ENCODE assay signal across 9 mouse cellular contexts in genomic region chr5:45925879-45926410, GRCm38 (mm10).
DNase-seq lines count a peak whose midpoint lies in the region; ATAC-seq lines count a peak whose summit lies in the region.
"Had no signal": no experiment of that assay in that cellular context is flagged by ENCODE, and none has a peak within 500 bp of the region (broad histone marks: within the 10 kb centered on the region; RNA-seq: fewer than 3 reads in every experiment).

No protein-coding gene starts in this region.

- no peaks in the 10 kb centered on the region for H3K9me3 ChIP-seq in heart, embryonic 13.5 days
- H3K9me3 ChIP-seq: midbrain, embryonic 12.5 days had no signal

- no peaks in the 10 kb centered on the region for H3K36me3 ChIP-seq in heart, embryonic 13.5 days
- H3K36me3 ChIP-seq: midbrain, embryonic 12.5 days had no signal

- no peaks in the 10 kb centered on the region for H3K27me3 ChIP-seq in heart, embryonic 13.5 days (replicated peaks)
- H3K27me3 ChIP-seq: midbrain, embryonic 12.5 days had no signal

- WGBS in heart, embryonic 13.5 days: 46% methylated on average over 9 of the region's 9 CpGs

- no peak overlapping the region for H3K9ac ChIP-seq in heart, embryonic 13.5 days
- H3K9ac ChIP-seq: midbrain, embryonic 12.5 days had no signal

- DNase-seq in urinary bladder, adult 18-20 months (ENCODE audit: low spot score in 2 of 2): peak; percentile 14 to 37
- DNase-seq in urinary bladder, postnatal 4 days (ENCODE audit: low spot score in 2 of 2): no peak
- DNase-seq in kidney, postnatal 10 days: peak; percentile 6
- peak; percentile 10 for DNase-seq in yolk sac, embryonic 10.5 days (ENCODE audit: low spot score)
- no peak for DNase-seq in adrenal gland, postnatal 10 days
- DNase-seq in cerebellum, adult 8-10 months: no peak

- no peak overlapping the region for H3K27ac ChIP-seq in heart, embryonic 13.5 days (replicated peaks)
- H3K27ac ChIP-seq: midbrain, embryonic 12.5 days had no signal

- peak overlapping the region; percentile 35 for H3K4me2 ChIP-seq in heart, embryonic 13.5 days
- H3K4me2 ChIP-seq: midbrain, embryonic 12.5 days had no signal

- H3K4me3 ChIP-seq in heart, embryonic 13.5 days: no peak overlapping the region
- H3K4me3 ChIP-seq: midbrain, embryonic 12.5 days had no signal

- H3K4me1 ChIP-seq in heart, embryonic 13.5 days: peaks cover 5% of the 10 kb centered on the region; the same call in 1 of the 2 replicates
- H3K4me1 ChIP-seq: midbrain, embryonic 12.5 days had no signal

- no peak for ATAC-seq in heart, embryonic 13.5 days (ENCODE audit: extremely low read depth, insufficient number of reproducible peaks, low FRiP score, low TSS enrichment)
- ATAC-seq: activated CD4-positive, CD25-positive, alpha-beta regulatory T cell, adult 4 months had no signal

Comparison
In these comparisons a context has a peak if more than half of its experiments do, and no peak if none do; other contexts are left out.
1. DNase-seq: peak in urinary bladder, adult 18-20 months (2 of 2), kidney, postnatal 10 days (single experiment) and yolk sac, embryonic 10.5 days (single experiment); none in urinary bladder, postnatal 4 days (0 of 2), adrenal gland, postnatal 10 days (single experiment) and cerebellum, adult 8-10 months (single experiment).